Mouse (Mus musculus) hindbrain, embryonic 13.5 days (tissue): ENCODE results near the gene Rnf17. TPM values are rescaled to one million over a fixed set of nuclear protein-coding genes. Genes with fewer than 3 reads are reported as not detected.
A peak's percentile ranks its signal among the peaks of the same experiment; 100 is the strongest.

ENCODE experiments used
- ATAC-seq: fragments of 200-750 bp; cut with Nextera tagmentation; 2 replicates; pipeline ENCODE4 v1.8.0; 2017; ENCODE audit warnings: moderate TSS enrichment; ENCODE audit not compliant: low FRiP score
- H3K27ac ChIP-seq: fragments of 300-500 bp; sonication (generic); 2 replicates; pipeline ENCODE4 v1.5.1; 2015; ENCODE audit warnings: inconsistent platforms, mild to moderate bottlenecking, moderate library complexity
- H3K27me3 ChIP-seq: fragments of 300-500 bp; sonication (generic); 2 replicates; pipeline ENCODE4 v1.6.1; 2015; ENCODE audit warnings: mild to moderate bottlenecking, inconsistent platforms
- H3K36me3 ChIP-seq: fragments of 300-500 bp; sonication (generic); 2 replicates; pipeline ENCODE4 v1.6.1; 2015; ENCODE audit warnings: mild to moderate bottlenecking, inconsistent platforms
- H3K4me1 ChIP-seq: fragments of 300-500 bp; sonication (generic); replicated peaks from 2 replicates; pipeline ENCODE4 v1.6.1; 2015; ENCODE audit warnings: inconsistent platforms
- H3K4me2 ChIP-seq: fragments of 300-500 bp; sonication (generic); 2 replicates; pipeline ENCODE4 v1.6.1; 2015; ENCODE audit warnings: inconsistent platforms, mild to moderate bottlenecking, moderate library complexity
- H3K4me3 ChIP-seq: fragments of 300-500 bp; sonication (generic); 2 replicates; pipeline ENCODE4 v1.5.1; 2015; ENCODE audit warnings: mild to moderate bottlenecking, inconsistent platforms
- H3K9ac ChIP-seq: fragments of 300-500 bp; sonication (generic); 2 replicates; pipeline ENCODE4 v1.6.1; 2015; ENCODE audit warnings: mild to moderate bottlenecking, inconsistent platforms
- H3K9me3 ChIP-seq: fragments of 300-500 bp; sonication (generic); 2 replicates; pipeline ENCODE4 v1.6.1; 2016; ENCODE audit warnings: inconsistent platforms
- WGBS: fragments of 180-500 bp; shearing (Covaris S2); methylation state at CpG from one replicate; pipeline ENCODE4 v1.1.7; 2015; 5-methylcytosine and 5-hydroxymethylcytosine counted together
- polyA plus RNA-seq: library from polyadenylated mRNA; unstranded; fragments of >200 nt; fragmentation: Nextera tagmentation; extraction: Ambion mirVana; gene quantifications from 2 replicates; pipeline ENCODE4 v1.2.1, GENCODE M21; 2015

Rnf17 gene
- polyA plus RNA-seq, 1 experiment from 2014 or later, result 1.5 TPM

- no peak overlapping the region for H3K4me2 ChIP-seq
- H3K9me3 ChIP-seq, result no peaks in the 10 kb centered on the region
- ATAC-seq, result no peak
- H3K27me3 ChIP-seq, result no peaks in the 10 kb centered on the region
- no peak overlapping the region for H3K27ac ChIP-seq
- no peak overlapping the region for H3K4me3 ChIP-seq
- H3K4me1 ChIP-seq, result no peaks in the 10 kb centered on the region
- WGBS, result 86% methylated on average over 1 of the region's 1 CpGs
- peaks cover 15% of the 10 kb centered on the region for H3K36me3 ChIP-seq
- H3K9ac ChIP-seq, result no peak overlapping the region
Observed at GRCm38 (mm10) chr14:56544946-56545345, 142.6 kb downstream of the Rnf17 start.

DNA sequence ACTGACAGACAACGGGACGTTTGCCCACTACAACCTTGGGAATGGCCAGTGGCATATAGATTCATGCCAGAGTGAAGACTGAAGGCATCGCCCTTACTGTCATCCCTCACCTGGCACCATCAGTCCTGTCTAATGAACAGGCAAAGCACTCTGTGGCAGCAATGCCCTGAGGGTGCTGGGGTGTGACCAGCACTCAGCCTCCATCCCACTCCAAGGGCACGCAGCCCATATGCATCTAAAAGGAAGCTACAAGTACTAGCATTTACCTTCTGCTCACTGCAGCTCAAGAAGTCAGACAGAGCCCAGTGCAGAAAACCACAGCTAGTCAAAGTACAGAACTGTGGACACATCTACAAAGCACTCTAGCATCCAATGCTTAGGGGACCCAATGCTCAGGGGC, 143.1 kb downstream of the Rnf17 start:
- H3K4me1 ChIP-seq, result no peaks in the 10 kb centered on the region
- no peak overlapping the region for H3K4me2 ChIP-seq
- H3K9ac ChIP-seq, result no peak overlapping the region
- H3K9me3 ChIP-seq, result no peaks in the 10 kb centered on the region
- no peak overlapping the region for H3K4me3 ChIP-seq
- no peak overlapping the region for H3K27ac ChIP-seq
- no peak for ATAC-seq
- H3K36me3 ChIP-seq, result peaks cover 15% of the 10 kb centered on the region
- WGBS, result 94% methylated on average over 4 of the region's 4 CpGs
- no peaks in the 10 kb centered on the region for H3K27me3 ChIP-seq

DNA sequence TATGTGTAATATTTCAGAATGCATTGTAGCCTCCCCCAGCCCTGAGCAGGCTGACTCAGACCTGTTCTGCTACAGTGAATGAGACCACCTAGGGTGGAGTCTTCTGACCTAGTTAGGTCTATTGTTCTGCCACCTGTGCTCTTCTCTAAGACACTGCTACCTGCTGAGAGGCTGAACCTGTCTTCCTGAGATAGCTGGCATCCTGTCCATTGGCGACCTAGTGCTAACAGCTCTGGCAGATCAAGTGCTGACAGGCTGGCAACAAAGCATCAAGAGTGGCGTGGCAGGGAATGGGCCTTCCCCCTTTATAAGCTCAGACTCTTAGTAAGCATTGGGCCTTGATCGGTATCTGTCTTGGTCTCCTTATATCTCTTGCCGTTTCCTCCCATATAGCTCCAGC, 148.6 kb downstream of the Rnf17 start:
- H3K4me3 ChIP-seq, result no peak overlapping the region
- peaks cover 37% of the 10 kb centered on the region for H3K36me3 ChIP-seq
- H3K4me1 ChIP-seq, result no peaks in the 10 kb centered on the region
- H3K27ac ChIP-seq, result no peak overlapping the region
- H3K4me2 ChIP-seq, result no peak overlapping the region
- ATAC-seq, result no peak
- no peak overlapping the region for H3K9ac ChIP-seq
- 91% methylated on average over 4 of the region's 4 CpGs for WGBS
- H3K9me3 ChIP-seq, result no peaks in the 10 kb centered on the region
- H3K27me3 ChIP-seq, result no peaks in the 10 kb centered on the region

DNA sequence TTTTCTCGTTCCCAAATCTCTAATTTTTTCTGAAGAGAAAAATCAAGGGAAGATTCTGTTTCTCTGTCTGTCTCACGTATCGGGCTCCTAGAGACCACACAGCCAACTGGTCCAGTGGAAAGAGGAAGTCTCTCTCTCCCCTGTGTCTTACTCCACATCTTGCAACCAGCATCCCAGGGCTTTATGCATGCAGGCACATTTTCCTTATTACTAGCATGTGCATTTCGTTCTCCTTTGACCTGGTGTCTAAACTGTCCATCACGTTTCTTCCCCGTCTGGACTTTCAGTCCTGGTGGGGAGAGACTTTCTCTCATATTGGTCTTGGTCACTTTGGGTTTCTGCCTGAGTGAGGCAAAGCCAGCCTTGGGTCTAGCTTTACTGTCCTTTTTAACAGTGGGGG, 150.5 kb downstream of the Rnf17 start:
- no peak overlapping the region for H3K27ac ChIP-seq
- no peak overlapping the region for H3K4me3 ChIP-seq
- no peak for ATAC-seq
- no peaks in the 10 kb centered on the region for H3K4me1 ChIP-seq
- WGBS, result 92% methylated on average over 6 of the region's 6 CpGs
- no peaks in the 10 kb centered on the region for H3K9me3 ChIP-seq
- no peaks in the 10 kb centered on the region for H3K27me3 ChIP-seq
- no peak overlapping the region; the same call in 1 of the 2 replicates for H3K9ac ChIP-seq
- peaks cover 42% of the 10 kb centered on the region for H3K36me3 ChIP-seq
- H3K4me2 ChIP-seq, result no peak overlapping the region

DNA sequence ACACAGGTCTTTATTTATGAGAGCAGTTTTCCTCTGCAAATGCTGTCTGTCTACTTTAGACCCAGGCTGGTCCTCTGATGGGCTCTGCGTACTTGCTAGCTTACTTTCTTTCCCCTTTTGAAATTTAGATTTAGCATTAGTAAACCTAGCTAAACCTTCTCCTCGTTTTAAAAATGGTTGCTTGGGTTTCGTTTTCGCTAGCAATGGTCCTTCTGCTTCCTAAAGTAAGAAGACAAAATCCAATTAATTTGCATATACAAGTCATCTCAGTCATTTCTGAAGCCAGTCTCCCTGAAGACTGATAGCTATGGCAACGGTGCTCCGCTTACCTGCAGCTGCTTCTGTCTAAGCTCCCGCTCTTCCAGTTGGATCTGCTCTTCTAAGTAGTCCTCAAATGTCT, 150.9 kb downstream of the Rnf17 start:
- Histone ChIP-seq H3K9me3 (no peaks in the 10 kb centered on the region), H3K36me3 (peaks cover 46% of the 10 kb centered on the region), H3K4me1 (no peaks in the 10 kb centered on the region), H3K4me3 (no peak overlapping the region), H3K27ac (no peak overlapping the region), H3K4me2 (no peak overlapping the region), H3K27me3 (no peaks in the 10 kb centered on the region), H3K9ac (no peak overlapping the region; the same call in 1 of the 2 replicates)
- 93% methylated on average over 7 of the region's 7 CpGs for WGBS
- ATAC-seq, result no peak

GRCm38 (mm10) chr14:56554716-56555115, 152.3 kb downstream of the Rnf17 start:
- WGBS, result 99% methylated on average over 2 of the region's 2 CpGs
- H3K4me3 ChIP-seq, result no peak overlapping the region

GRCm38 (mm10) chr14:56559134-56559533, 156.8 kb downstream of the Rnf17 start:
- Histone ChIP-seq H3K36me3 (peaks cover 31% of the 10 kb centered on the region), H3K4me2 (no peak overlapping the region), H3K4me1 (no peaks in the 10 kb centered on the region), H3K9ac (no peak overlapping the region), H3K27ac (no peak overlapping the region), H3K27me3 (no peaks in the 10 kb centered on the region), H3K4me3 (no peak overlapping the region), H3K9me3 (no peaks in the 10 kb centered on the region)
- WGBS, result 95% methylated on average over 3 of the region's 3 CpGs
- no peak for ATAC-seq

More at GRCm38 (mm10) chr14:56554716-56555115, 152.3 kb downstream of the Rnf17 start:
- no peaks in the 10 kb centered on the region for H3K9me3 ChIP-seq
- no peak overlapping the region for H3K4me2 ChIP-seq
- peaks cover 46% of the 10 kb centered on the region for H3K36me3 ChIP-seq
- ATAC-seq, result no peak
- no peak overlapping the region for H3K9ac ChIP-seq
- no peaks in the 10 kb centered on the region for H3K4me1 ChIP-seq
- H3K27ac ChIP-seq, result no peak overlapping the region
- H3K27me3 ChIP-seq, result no peaks in the 10 kb centered on the region

GRCm38 (mm10) chr14:56567476-56567875, 165.1 kb downstream of the Rnf17 start:
- no peak for ATAC-seq
- Histone ChIP-seq H3K9ac (no peak overlapping the region), H3K4me3 (no peak overlapping the region), H3K36me3 (peaks cover 12% of the 10 kb centered on the region), H3K4me2 (no peak overlapping the region), H3K9me3 (no peaks in the 10 kb centered on the region), H3K27me3 (no peaks in the 10 kb centered on the region), H3K27ac (no peak overlapping the region), H3K4me1 (peaks cover 14% of the 10 kb centered on the region)
- 88% methylated on average over 7 of the region's 7 CpGs for WGBS

- Histone ChIP-seq H3K27me3 (no peaks in the 10 kb centered on the region), H3K4me3 (no peak overlapping the region), H3K4me1 (peaks cover 15% of the 10 kb centered on the region), H3K9ac (no peak overlapping the region), H3K4me2 (no peak overlapping the region), H3K9me3 (no peaks in the 10 kb centered on the region), H3K36me3 (no peaks in the 10 kb centered on the region), H3K27ac (no peak overlapping the region)
- no peak for ATAC-seq
- WGBS, result 89% methylated on average over 4 of the region's 4 CpGs
Observed at GRCm38 (mm10) chr14:56569041-56569440, 166.7 kb downstream of the Rnf17 start.

GRCm38 (mm10) chr14:56571310-56572093, 169.1 kb downstream of the Rnf17 start:
- H3K27ac ChIP-seq, result peak overlapping the region; percentile 67
- peak overlapping the region; percentile 71 for H3K9ac ChIP-seq
- WGBS, result under 1% methylated on average over 57 of the region's 59 CpGs
- peaks cover 23% of the 10 kb centered on the region for H3K4me1 ChIP-seq
- no peaks in the 10 kb centered on the region for H3K9me3 ChIP-seq
- peak overlapping the region; percentile 81 for H3K4me3 ChIP-seq
- H3K4me2 ChIP-seq, result peak overlapping the region; percentile 80
- ATAC-seq, result peak; percentile 100
- no peaks in the 10 kb centered on the region for H3K36me3 ChIP-seq
- H3K27me3 ChIP-seq, result 0 out of 2 replicates have a peak, but pooled peaks cover 7% of the 10 kb centered on the region

DNA sequence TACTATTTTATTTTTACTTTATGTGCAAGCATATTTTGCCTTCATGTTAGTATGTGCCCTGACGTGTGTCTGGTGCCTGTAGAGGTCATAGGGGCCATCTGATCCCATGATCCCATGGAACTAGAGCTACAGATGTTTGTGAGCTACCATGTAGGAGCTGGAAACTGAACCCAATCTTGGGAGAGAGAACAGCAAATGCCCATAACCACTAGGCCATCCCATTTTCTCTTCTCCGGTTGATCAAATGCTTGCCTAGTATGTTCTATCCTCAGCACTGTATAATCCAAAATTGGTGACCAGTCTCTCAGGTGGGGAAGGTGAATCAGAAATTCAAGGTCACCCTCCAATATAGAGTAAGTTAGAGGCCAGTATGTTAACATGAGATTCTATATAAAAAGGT, 170.2 kb downstream of the Rnf17 start:
- H3K4me2 ChIP-seq, result peak overlapping the region; percentile 53
- no peak for ATAC-seq
- no peak overlapping the region for H3K9ac ChIP-seq
- peaks cover 23% of the 10 kb centered on the region for H3K4me1 ChIP-seq
- H3K36me3 ChIP-seq, result no peaks in the 10 kb centered on the region
- 72% methylated on average over 2 of the region's 2 CpGs for WGBS
- H3K27me3 ChIP-seq, result 0 out of 2 replicates have a peak, but pooled peaks cover 7% of the 10 kb centered on the region
- no peak overlapping the region for H3K27ac ChIP-seq
- H3K9me3 ChIP-seq, result no peaks in the 10 kb centered on the region
- no peak overlapping the region; the same call in 1 of the 2 replicates for H3K4me3 ChIP-seq
